Mouse (Mus musculus) heart, adult 2 months (tissue): Measurements from ENCODE around the gene Atg101. TPM values are rescaled to one million over a fixed set of nuclear protein-coding genes. Genes with fewer than 3 reads are reported as not detected.

Source experiments
- DNase-seq, 2 experiments: peaks; one replicate each; pipeline ENCODE4 v3.0.0; 2021
- H3K27ac ChIP-seq: fragments of 200-600 bp; 2 replicates; pipeline ENCODE4 v1.8.1; 2022
- H3K27me3 ChIP-seq: fragments of 200-500 bp; 2 replicates; pipeline ENCODE4 v1.6.1; 2012; ENCODE audit warnings: mild to moderate bottlenecking, low read length, inconsistent platforms, mixed read lengths; ENCODE audit not compliant: control insufficient read depth, insufficient read depth
- H3K36me3 ChIP-seq: fragments of 200-500 bp; 2 replicates; pipeline ENCODE4 v1.6.1; 2012; ENCODE audit warnings: low read length, inconsistent platforms; ENCODE audit not compliant: control insufficient read depth, insufficient read depth
- H3K4me1 ChIP-seq: fragments of 200-500 bp; 2 replicates; pipeline ENCODE4 v1.6.1; 2011; ENCODE audit warnings: low read length; ENCODE audit not compliant: control insufficient read depth, insufficient read depth
- H3K4me3 ChIP-seq: fragments of 200-600 bp; 2 replicates; pipeline ENCODE4 v1.8.1; 2022
- H3K79me2 ChIP-seq: fragments of 200-500 bp; replicated peaks from 2 replicates; pipeline ENCODE4 v1.6.1; 2012; ENCODE audit warnings: mild to moderate bottlenecking, inconsistent platforms, low read length, moderate library complexity, mixed read lengths; ENCODE audit not compliant: control insufficient read depth, insufficient read depth
- H3K9ac ChIP-seq: fragments of 200-500 bp; 2 replicates; pipeline ENCODE4 v1.6.1; 2012; ENCODE audit warnings: low read depth, mild to moderate bottlenecking, control low read depth, inconsistent platforms, low read length, mixed read lengths
- CTCF ChIP-seq: fragments of 200-600 bp; IDR thresholded peaks from 2 replicates; pipeline ENCODE4 v1.8.1; 2022; ENCODE audit warnings: antibody characterized with exemption, mild to moderate bottlenecking, moderate library complexity
- EP300 ChIP-seq: fragments of 200-500 bp; IDR thresholded peaks from 2 replicates; pipeline ENCODE4 v1.6.1; 2011; ENCODE audit warnings: low read depth, low read length, control low read depth; ENCODE audit not compliant: insufficient read depth
- POLR2A ChIP-seq: fragments of 200-500 bp; IDR thresholded peaks from 2 replicates; pipeline ENCODE4 v1.6.1; 2011; ENCODE audit warnings: mild to moderate bottlenecking, low read depth, low read length, control low read depth; ENCODE audit not compliant: insufficient read depth
- WGBS: fragments of 180-500 bp; shearing (Covaris S2); methylation state at CpG from one replicate; pipeline ENCODE4 v1.1.7; 2018; 5-methylcytosine and 5-hydroxymethylcytosine counted together
- intact Hi-C: fragments of 180-260 bp; cut with DNase I; formaldehyde crosslinking; loops from one replicate; pipeline ENCODE4 v1.15.1; 2025
- polyA plus RNA-seq: library from polyadenylated mRNA; depleted of rRNA; stranded (reverse); fragments of >200 nt; gene quantifications from 2 replicates; pipeline ENCODE4 v1.2.3, GENCODE M21; 2012
- total RNA-seq, 2 experiments: library from RNA; stranded (reverse); gene quantifications; 2 replicates each; pipeline ENCODE4 v1.2.3; 2021

Atg101 gene
- total and polyA plus RNA-seq, 3 experiments = 21.2 to 26.4 (median 22.4) TPM

DNA sequence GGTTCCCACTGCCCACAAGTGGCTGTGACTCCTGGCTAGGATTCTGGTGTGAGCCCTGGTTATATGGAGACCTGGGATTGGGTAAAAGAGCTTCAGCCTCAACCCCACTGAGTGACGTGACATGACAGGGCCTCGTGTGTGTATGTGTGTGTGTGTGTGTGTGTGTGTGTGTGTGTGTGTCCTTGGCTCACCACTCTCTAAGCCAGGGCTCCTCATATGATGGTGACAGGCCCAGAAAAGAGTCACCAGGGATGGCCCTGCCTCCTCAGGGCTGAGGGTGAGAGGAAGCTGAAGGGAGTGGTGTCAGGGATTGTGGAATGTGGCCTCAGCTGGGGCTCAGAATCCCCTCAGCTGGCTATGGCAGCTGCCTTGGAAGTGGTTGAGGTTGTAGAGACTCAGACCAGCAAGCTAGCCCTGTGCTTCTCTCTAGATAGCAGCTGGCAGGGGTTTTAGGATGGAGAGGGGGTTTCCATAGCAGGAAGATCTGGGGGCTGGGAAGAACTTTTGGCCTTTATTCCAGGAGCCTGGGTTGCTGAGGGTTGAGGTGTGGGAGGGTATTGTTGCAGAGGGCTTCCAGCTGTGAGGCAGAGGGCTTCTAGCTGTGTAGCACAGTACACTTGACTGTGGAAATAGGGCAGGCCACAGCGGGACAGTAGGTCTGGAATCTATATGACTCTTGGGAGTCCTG lies 44.9 kb downstream of the Atg101 start:
- no peak overlapping the region for H3K9ac ChIP-seq
- H3K27me3 ChIP-seq = no peaks in the 10 kb centered on the region
- no peaks in the 10 kb centered on the region for H3K4me1 ChIP-seq
- H3K4me3 ChIP-seq = no peak overlapping the region
- no peak for TF ChIP-seq CTCF
- TF ChIP-seq EP300 = no peak
- no peak for TF ChIP-seq POLR2A
- no peak overlapping the region for H3K27ac ChIP-seq
- H3K36me3 ChIP-seq = no peaks in the 10 kb centered on the region
- intact Hi-C loops = no loop called here
- 69% methylated on average over 3 of the region's 3 CpGs for WGBS
- H3K79me2 ChIP-seq = no peaks in the 10 kb centered on the region
- DNase-seq = no peak

DNA sequence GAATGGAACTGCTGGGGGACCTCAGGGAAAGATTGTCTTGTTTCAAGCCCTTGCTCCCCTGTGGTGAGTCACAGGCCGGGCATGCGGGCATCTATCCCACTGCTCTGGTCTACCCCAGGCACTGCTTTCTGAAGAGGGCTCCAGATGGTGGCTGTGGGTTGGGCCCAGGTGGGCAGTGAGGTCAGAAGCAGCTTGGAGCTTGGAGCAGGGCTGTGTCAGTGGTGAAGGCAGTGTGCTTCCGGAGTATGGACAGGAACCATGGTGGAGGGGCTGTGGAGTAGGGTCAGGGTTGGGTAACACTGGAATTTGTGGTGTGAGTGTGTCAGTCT lies 45.5 kb downstream of the Atg101 start:
- 67% methylated on average over 3 of the region's 3 CpGs for WGBS
- intact Hi-C loops = no loop called here
- no peak for DNase-seq
- Histone ChIP-seq H3K27me3 (no peaks in the 10 kb centered on the region), H3K27ac (no peak overlapping the region), H3K9ac (no peak overlapping the region), H3K79me2 (no peaks in the 10 kb centered on the region), H3K4me1 (no peaks in the 10 kb centered on the region), H3K36me3 (no peaks in the 10 kb centered on the region), H3K4me3 (no peak overlapping the region)
- no peak for TF ChIP-seq POLR2A
- TF ChIP-seq CTCF = no peak
- no peak for TF ChIP-seq EP300

DNA sequence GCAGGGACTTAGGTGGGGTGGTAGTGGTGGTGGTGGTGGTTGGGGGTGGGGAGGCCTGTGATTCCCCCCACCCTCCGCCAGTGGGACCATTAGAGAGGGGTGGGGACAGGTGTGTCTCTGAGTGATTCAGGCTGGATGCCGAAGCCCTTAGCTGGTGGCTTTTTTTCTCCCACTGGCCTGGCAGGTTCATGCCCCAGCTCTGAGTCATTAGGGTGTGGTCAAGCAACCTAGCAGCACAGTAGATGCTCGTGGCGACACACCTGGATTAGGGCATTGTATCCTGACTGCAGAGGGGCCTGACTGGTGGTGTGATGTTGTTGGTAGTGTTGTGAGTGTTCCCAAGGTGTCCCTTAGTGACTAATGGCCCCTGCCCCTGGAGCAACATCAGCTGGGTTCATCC lies 47.0 kb downstream of the Atg101 start:
- DNase-seq = no peak
- intact Hi-C loops = no loop called here

DNA sequence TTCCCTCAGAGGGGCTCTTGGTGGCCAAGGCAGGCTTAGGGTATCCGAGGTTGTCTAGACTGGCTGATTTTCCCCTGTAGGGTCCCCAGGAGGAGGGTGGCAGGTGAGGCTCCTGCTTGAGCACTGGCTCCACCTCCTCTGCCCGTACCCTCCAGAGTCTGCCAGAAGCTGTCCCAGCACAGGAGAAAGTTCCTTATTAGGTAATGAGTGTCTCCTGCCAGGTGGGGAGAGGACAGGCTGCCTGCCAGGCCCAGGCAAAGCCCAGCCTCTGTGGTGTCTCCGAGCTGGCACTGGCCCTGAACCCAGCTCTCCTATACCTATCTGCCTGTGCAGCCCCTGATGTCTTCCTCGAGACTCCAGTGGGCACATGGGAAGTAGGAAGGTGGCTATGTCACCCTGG lies 48.3 kb downstream of the Atg101 start:
- Histone ChIP-seq H3K9ac (no peak overlapping the region), H3K27me3 (no peaks in the 10 kb centered on the region), H3K4me1 (peaks cover 3% of the 10 kb centered on the region; the same call in 1 of the 2 replicates), H3K79me2 (no peaks in the 10 kb centered on the region), H3K27ac (no peak overlapping the region), H3K4me3 (no peak overlapping the region), H3K36me3 (no peaks in the 10 kb centered on the region)
- 60% methylated on average over 4 of the region's 4 CpGs for WGBS
- peak in 1 of 2 experiments; percentile 59 for DNase-seq
- intact Hi-C loops = no loop called here
- TF ChIP-seq CTCF (no peak), EP300 (no peak), POLR2A (no peak)

More for the DNA sequence above, 47.0 kb downstream of the Atg101 start:
- no peaks in the 10 kb centered on the region for H3K4me1 ChIP-seq
- H3K9ac ChIP-seq = no peak overlapping the region
- H3K27me3 ChIP-seq = no peaks in the 10 kb centered on the region
- H3K4me3 ChIP-seq = no peak overlapping the region
- no peaks in the 10 kb centered on the region for H3K79me2 ChIP-seq
- 70% methylated on average over 4 of the region's 4 CpGs for WGBS
- H3K27ac ChIP-seq = no peak overlapping the region
- no peak for TF ChIP-seq EP300
- no peak for TF ChIP-seq CTCF
- TF ChIP-seq POLR2A = no peak
- no peaks in the 10 kb centered on the region for H3K36me3 ChIP-seq

DNA sequence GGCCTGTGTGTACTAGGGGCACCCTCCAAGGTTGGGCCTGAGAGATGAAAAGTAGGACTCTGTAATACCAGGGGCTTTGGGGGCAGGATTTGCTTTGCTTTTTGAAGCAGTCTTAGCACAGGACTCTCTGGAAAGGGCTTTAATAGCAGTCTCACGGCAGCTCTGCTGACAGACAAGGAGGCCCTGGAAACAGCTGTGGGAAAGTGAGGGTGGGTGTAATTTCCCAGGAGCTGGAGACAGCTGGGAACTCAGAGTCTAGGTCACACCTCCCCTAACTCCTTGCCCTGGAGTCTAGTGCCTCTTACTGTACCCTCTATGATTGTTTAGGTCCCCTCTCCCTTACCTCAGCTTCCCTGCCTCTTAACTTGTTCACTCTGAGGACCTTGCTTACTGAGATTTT lies 49.1 kb downstream of the Atg101 start:
- no peaks in the 10 kb centered on the region for H3K79me2 ChIP-seq
- no peak overlapping the region for H3K27ac ChIP-seq
- H3K27me3 ChIP-seq = no peaks in the 10 kb centered on the region
- WGBS = 34% methylated on average over 1 of the region's 1 CpGs
- H3K9ac ChIP-seq = no peak overlapping the region
- no peak for DNase-seq
- no peak overlapping the region for H3K4me3 ChIP-seq
- TF ChIP-seq CTCF (no peak), EP300 (no peak), POLR2A (no peak)
- peaks cover 4% of the 10 kb centered on the region; the same call in 1 of the 2 replicates for H3K4me1 ChIP-seq
- no peaks in the 10 kb centered on the region for H3K36me3 ChIP-seq
- intact Hi-C loops = no loop called here

DNA sequence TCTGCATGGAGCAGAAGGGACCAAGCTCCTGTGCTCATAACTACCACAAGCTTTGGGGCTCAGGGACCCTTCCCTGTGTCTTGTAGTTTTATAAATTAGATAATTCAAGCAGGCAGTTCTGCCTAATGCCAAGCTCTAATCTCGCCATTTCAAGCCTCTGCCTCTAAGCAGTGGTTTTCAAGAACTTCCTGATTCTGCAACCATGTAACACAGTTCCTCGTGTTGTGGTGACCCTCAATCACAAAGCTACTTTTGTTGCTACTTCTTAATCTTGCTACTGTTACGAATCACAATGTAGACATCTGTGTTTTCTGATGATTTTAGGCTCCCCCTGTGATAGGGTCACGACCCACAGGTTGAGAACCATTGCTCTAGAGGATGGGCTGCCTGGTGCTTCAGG lies 49.6 kb downstream of the Atg101 start:
- WGBS = 65% methylated on average over 4 of the region's 4 CpGs
- no peaks in the 10 kb centered on the region for H3K36me3 ChIP-seq
- no peak overlapping the region for H3K4me3 ChIP-seq
- H3K27me3 ChIP-seq = no peaks in the 10 kb centered on the region
- peaks cover 5% of the 10 kb centered on the region; the same call in 1 of the 2 replicates for H3K4me1 ChIP-seq
- DNase-seq = no peak
- no peak overlapping the region for H3K27ac ChIP-seq
- intact Hi-C loops = no loop called here
- no peaks in the 10 kb centered on the region for H3K79me2 ChIP-seq
- no peak for TF ChIP-seq POLR2A
- TF ChIP-seq CTCF = no peak
- no peak for TF ChIP-seq EP300
- H3K9ac ChIP-seq = no peak overlapping the region
